ENCODE assay signal across 8 mouse cellular contexts in the genomic region with DNA sequence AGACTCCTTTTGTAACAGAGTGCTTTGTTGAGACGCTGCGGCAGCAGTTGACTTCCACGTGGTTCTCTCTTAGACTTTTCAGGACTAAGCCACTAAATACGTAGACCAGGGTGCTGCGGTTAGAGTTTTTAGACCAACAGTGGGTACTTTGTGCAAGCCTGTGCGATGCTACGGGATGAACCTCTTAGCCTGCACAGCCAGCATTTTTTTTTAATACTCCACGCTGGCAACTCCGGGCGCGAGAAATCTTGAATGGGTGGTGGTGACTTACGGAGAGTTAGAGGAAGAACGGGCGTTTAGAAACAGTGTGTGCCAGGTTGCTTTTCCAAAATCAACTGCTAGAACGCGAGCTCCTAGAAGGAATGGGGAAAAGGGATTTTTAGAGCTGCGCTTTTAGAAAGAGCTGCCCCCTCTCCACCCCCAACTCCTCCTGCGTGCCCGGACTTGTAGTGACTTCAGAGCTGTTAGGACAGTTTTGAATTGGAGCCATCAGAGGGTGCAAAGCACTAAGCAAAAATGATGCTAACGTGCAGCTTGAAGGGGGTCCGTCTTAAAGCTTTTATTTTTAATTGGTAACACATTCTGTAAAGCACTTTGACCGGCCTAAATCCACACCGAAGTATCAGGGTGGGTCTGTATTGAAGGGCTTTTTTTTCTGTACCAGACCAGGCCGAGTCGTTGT. TPM values are rescaled to one million over a fixed set of nuclear protein-coding genes. Genes with fewer than 3 reads are reported as not detected.
DNase-seq lines count a peak whose midpoint lies in the region; ATAC-seq and TF ChIP-seq lines count a peak whose summit lies in the region.

No protein-coding gene starts in this region.

- no peaks in the 10 kb centered on the region for H3K9me3 ChIP-seq in lung, embryonic 15.5 days

- H3K9ac ChIP-seq in lung, embryonic 15.5 days = peak overlapping the region; percentile 69

- intact Hi-C loops in left cerebral cortex, adult 2 months (cut with DNase I) = loop anchor here (5.0 kb wide), 2 partner anchors 374 to 459 kb away; no protein-coding TSS in a partner anchor

- WGBS in lung, embryonic 15.5 days = under 1% methylated on average over 25 of the region's 25 CpGs

- no peaks in the 10 kb centered on the region for H3K36me3 ChIP-seq in lung, embryonic 15.5 days

- peak; percentile 10; the same call in 1 of the 2 replicates for ATAC-seq in lung, embryonic 15.5 days (ENCODE audit: borderline replicate concordance, extremely low read depth, low FRiP score, low TSS enrichment)

- H3K4me2 ChIP-seq in lung, embryonic 15.5 days = peak overlapping the region; percentile 72

- peaks cover 24% of the 10 kb centered on the region for H3K4me1 ChIP-seq in lung, embryonic 15.5 days

- no peaks in the 10 kb centered on the region for H3K27me3 ChIP-seq in lung, embryonic 15.5 days

- DNase-seq in left cerebral cortex, adult 2 months (ENCODE audit: extremely low spot score in 1 of 2, low spot score in 2 of 2) = no peak
- DNase-seq in left cerebral cortex, adult 8-10 months (ENCODE audit: low spot score in 2 of 2) = no peak
- DNase-seq in R1 (ENCODE audit: low read depth, low spot score) = peak; percentile 65
- DNase-seq in fibroblast of lung, adult 2 months (ENCODE audit: low read depth) = peak; percentile 34
- DNase-seq in induced T-regulatory cell, adult 2 months (ENCODE audit: low read depth) = peak; percentile 3
- DNase-seq in retina, postnatal 1 day = peak; percentile 39
- DNase-seq in frontal cortex, postnatal 25 days (ENCODE audit: low spot score in 2 of 2) = no peak

- peak overlapping the region; percentile 48 for H3K4me3 ChIP-seq in left cerebral cortex, adult 2 months
- peak overlapping the region; percentile 52 for H3K4me3 ChIP-seq in lung, embryonic 15.5 days

- TF ChIP-seq CTCF in left cerebral cortex, adult 2 months (IDR thresholded peaks at IDR 0.05) = no peak

- peak overlapping the region; percentile 72 for H3K27ac ChIP-seq in left cerebral cortex, adult 2 months
- peak overlapping the region; percentile 83 for H3K27ac ChIP-seq in lung, embryonic 15.5 days

RNA-seq across cellular contexts. Expression of gene Gja1, which starts 1.0 kb away (rescaled TPM):
- 100 to 1,000 TPM; 179 to 193 TPM for total RNA-seq in left cerebral cortex, adult 2 months (2021)
- 100 to 1,000 TPM; 194 to 206 (median 201) TPM for total RNA-seq in left cerebral cortex, adult 8-10 months (2022)
- polyA plus RNA-seq in lung, embryonic 15.5 days (2015; fragmentation: Nextera tagmentation; extraction: Ambion mirVana) = 88.7 and 93.8 TPM in 2 replicates

Comparison
In these comparisons a context has a peak if more than half of its experiments do, and no peak if none do; other contexts are left out.
1. DNase-seq: peak in R1 (single experiment), fibroblast of lung, adult 2 months (single experiment), induced T-regulatory cell, adult 2 months (single experiment) and retina, postnatal 1 day (single experiment); none in left cerebral cortex, adult 2 months (0 of 2), left cerebral cortex, adult 8-10 months (0 of 2) and frontal cortex, postnatal 25 days (0 of 2).